ENCODE assay signal across 12 mouse cellular contexts in the genomic region with DNA sequence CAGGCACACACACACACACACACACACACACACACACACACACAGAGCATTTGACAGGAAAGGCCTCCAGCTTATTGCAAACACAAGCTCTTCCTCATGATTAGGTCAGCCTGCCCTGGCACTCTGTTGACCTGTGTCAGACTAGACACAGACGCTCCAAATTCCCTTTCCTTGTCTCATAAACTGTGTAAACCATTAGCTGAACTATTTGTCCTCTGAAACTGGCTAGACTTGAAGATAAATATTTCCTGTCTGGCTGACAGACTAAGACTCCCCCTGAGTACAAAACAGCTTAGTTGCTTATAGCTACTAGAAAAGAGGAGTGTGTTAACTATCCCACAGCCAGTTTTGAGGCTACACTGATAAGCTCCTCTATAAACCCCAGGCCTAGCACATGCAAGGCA. TPM values are rescaled to one million over a fixed set of nuclear protein-coding genes. Genes with fewer than 3 reads are reported as not detected.
DNase-seq lines count a peak whose midpoint lies in the region; ATAC-seq lines count a peak whose summit lies in the region.
"Had no signal": no experiment of that assay in that cellular context is flagged by ENCODE, and none has a peak within 500 bp of the region (broad histone marks: within the 10 kb centered on the region; RNA-seq: fewer than 3 reads in every experiment).

No protein-coding gene starts in this region.

- peak; percentile 43; the same call in 1 of the 2 replicates for ATAC-seq in kidney, embryonic 15.5 days (replicated peaks; ENCODE audit: low FRiP score)
- ATAC-seq in forebrain, embryonic 16.5 days: no peak
- ATAC-seq: CD4-positive, CD25-positive, alpha-beta regulatory T cell, adult 4 months had no signal

- 26% methylated on average over 1 of the region's 1 CpGs for WGBS in kidney, embryonic 15.5 days
- whole genome bisulfite sequencing in forebrain, embryonic 16.5 days: 80% methylated on average over 1 of the region's 1 CpGs

- H3K9me3 ChIP-seq in kidney, embryonic 15.5 days (replicated peaks): no peaks in the 10 kb centered on the region
- H3K9me3 ChIP-seq in forebrain, embryonic 16.5 days (ENCODE audit: control insufficient read depth, low read length): no peaks in the 10 kb centered on the region
- H3K9me3 ChIP-seq: limb, embryonic 12.5 days had no signal

- peak overlapping the region; percentile 48 for H3K27ac ChIP-seq in kidney, embryonic 15.5 days
- H3K27ac ChIP-seq in forebrain, embryonic 16.5 days (ENCODE audit: low read length): no peak overlapping the region
- H3K27ac ChIP-seq: limb, embryonic 12.5 days had no signal

- H3K27me3 ChIP-seq in kidney, embryonic 15.5 days: no peaks in the 10 kb centered on the region
- no peaks in the 10 kb centered on the region for H3K27me3 ChIP-seq in forebrain, embryonic 16.5 days (replicated peaks; ENCODE audit: control insufficient read depth, insufficient read depth, low read length)
- H3K27me3 ChIP-seq: limb, embryonic 12.5 days had no signal

- intact Hi-C loops in heart, postnatal 25 days (cut with DNase I): no loop called here

- DNase-seq in heart, adult 18-20 months: peak; percentile 39 to 56
- DNase-seq in heart, postnatal 25 days (ENCODE audit: low spot score): no peak
- peak; percentile 82 for DNase-seq in fibroblast of lung, adult 2 months (ENCODE audit: low read depth)
- peak; percentile 85 for DNase-seq in lung, postnatal 36 days
- DNase-seq in retina, postnatal 1 day: no peak
- DNase-seq in cerebellum, postnatal 25 days: no peak
- DNase-seq: cerebellum, adult 9-11 months had no signal

- H3K4me1 ChIP-seq in kidney, embryonic 15.5 days: peaks cover 5% of the 10 kb centered on the region; the same call in 1 of the 2 replicates
- H3K4me1 ChIP-seq in forebrain, embryonic 16.5 days (replicated peaks; ENCODE audit: control insufficient read depth, insufficient read depth, low read length): no peaks in the 10 kb centered on the region
- H3K4me1 ChIP-seq: limb, embryonic 12.5 days had no signal

- no peak overlapping the region for H3K4me3 ChIP-seq in kidney, embryonic 15.5 days (replicated peaks)
- no peak overlapping the region for H3K4me3 ChIP-seq in forebrain, embryonic 16.5 days (replicated peaks; ENCODE audit: low read length)
- H3K4me3 ChIP-seq: limb, embryonic 12.5 days; myocyte had no signal

- H3K4me2 ChIP-seq in kidney, embryonic 15.5 days: no peak overlapping the region
- no peak overlapping the region for H3K4me2 ChIP-seq in forebrain, embryonic 16.5 days (ENCODE audit: low read length)
- H3K4me2 ChIP-seq: limb, embryonic 12.5 days had no signal

- H3K9ac ChIP-seq in kidney, embryonic 15.5 days: no peak overlapping the region
- no peak overlapping the region for H3K9ac ChIP-seq in forebrain, embryonic 16.5 days (replicated peaks; ENCODE audit: low read depth, low read length)
- H3K9ac ChIP-seq: limb, embryonic 12.5 days had no signal

- no peaks in the 10 kb centered on the region for H3K36me3 ChIP-seq in kidney, embryonic 15.5 days
- H3K36me3 ChIP-seq in forebrain, embryonic 16.5 days (ENCODE audit: control insufficient read depth, insufficient read depth): no peaks in the 10 kb centered on the region
- H3K36me3 ChIP-seq: limb, embryonic 12.5 days had no signal

RNA-seq across cellular contexts. Expression of a gene that starts 9.7 kb away (rescaled TPM):
- 1 to 10 TPM; 6.1 to 6.6 TPM for total RNA-seq in heart, adult 18-20 months (2021)
- total RNA-seq in heart, postnatal 25 days (2021): 1 to 10 TPM; 6.1 to 7.9 TPM
- polyA plus RNA-seq in kidney, embryonic 15.5 days (2015; fragmentation: Nextera tagmentation; extraction: Ambion mirVana): 22.8 and 24.3 TPM in 2 replicates
- polyA plus RNA-seq in forebrain, embryonic 16.5 days (2015; fragmentation: Nextera tagmentation; extraction: Ambion mirVana): 14.1 and 15.1 TPM in 2 replicates

RNA-seq across cellular contexts. Expression of a gene that starts 14.5 kb away (rescaled TPM):
- 100 to 1,000 TPM; 121 to 131 TPM for total RNA-seq in heart, adult 18-20 months (2021)
- total RNA-seq in heart, postnatal 25 days (2021): 100 to 1,000 TPM; 124 to 135 TPM
- 91.0 and 94.6 TPM in 2 replicates for polyA plus RNA-seq in kidney, embryonic 15.5 days (2015; fragmentation: Nextera tagmentation; extraction: Ambion mirVana)
- 52.6 and 55.2 TPM in 2 replicates for polyA plus RNA-seq in forebrain, embryonic 16.5 days (2015; fragmentation: Nextera tagmentation; extraction: Ambion mirVana)

RNA-seq across cellular contexts. Expression of a gene that starts 35.9 kb away (rescaled TPM):
- 10 to 100 TPM; 50.8 to 83.3 TPM for total RNA-seq in heart, adult 18-20 months (2021)
- 10 to 100 TPM; 84.5 to 91.1 TPM for total RNA-seq in heart, postnatal 25 days (2021)
- polyA plus RNA-seq in kidney, embryonic 15.5 days (2015; fragmentation: Nextera tagmentation; extraction: Ambion mirVana): 32.1 and 38.0 TPM in 2 replicates
- 62.0 and 68.8 TPM in 2 replicates for polyA plus RNA-seq in forebrain, embryonic 16.5 days (2015; fragmentation: Nextera tagmentation; extraction: Ambion mirVana)

Comparison
In these comparisons a context has a peak if more than half of its experiments do, and no peak if none do; other contexts are left out.
1. DNase-seq: peak in heart, adult 18-20 months (2 of 2), fibroblast of lung, adult 2 months (single experiment) and lung, postnatal 36 days (single experiment); none in heart, postnatal 25 days (single experiment), retina, postnatal 1 day (single experiment) and cerebellum, postnatal 25 days (0 of 2).